Mouse (Mus musculus) thymus, postnatal 36 days (tissue): Measurements from ENCODE around the gene Capn10.
A peak's percentile ranks its signal among the peaks of the same experiment; 100 is the strongest.
"Not testable (repeated sequence)": the region's sequence is repeated elsewhere in the genome, so short reads cannot be mapped to it uniquely, and the experiment has no call there.

Experiments used
- DNase-seq, 2 experiments: peaks; one replicate each; pipeline ENCODE4 v3.0.0; 2022; ENCODE audit warnings: mixed read lengths in 2 of 2

Gene Capn10

DNA sequence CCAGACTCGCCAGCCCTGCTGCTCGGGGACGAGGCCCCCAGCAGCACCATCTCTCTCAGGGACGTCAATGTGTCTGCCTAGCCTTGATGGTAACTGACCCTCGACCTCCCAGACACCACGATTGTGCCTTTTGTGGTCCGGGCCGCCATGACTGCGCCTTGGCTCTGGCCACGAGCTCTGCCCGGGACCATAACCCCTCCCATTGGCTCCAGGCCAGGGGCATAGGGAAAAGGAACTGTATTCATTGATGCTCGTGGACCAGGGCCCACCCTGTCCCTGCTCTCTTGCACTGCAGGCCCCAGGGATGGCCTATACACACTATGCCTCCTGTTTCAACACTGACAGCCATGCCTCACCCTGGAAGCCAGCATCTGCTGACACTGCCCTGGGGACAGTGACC lies 14.4 kb upstream of the Capn10 start:
- DNase-seq: no peak

DNA sequence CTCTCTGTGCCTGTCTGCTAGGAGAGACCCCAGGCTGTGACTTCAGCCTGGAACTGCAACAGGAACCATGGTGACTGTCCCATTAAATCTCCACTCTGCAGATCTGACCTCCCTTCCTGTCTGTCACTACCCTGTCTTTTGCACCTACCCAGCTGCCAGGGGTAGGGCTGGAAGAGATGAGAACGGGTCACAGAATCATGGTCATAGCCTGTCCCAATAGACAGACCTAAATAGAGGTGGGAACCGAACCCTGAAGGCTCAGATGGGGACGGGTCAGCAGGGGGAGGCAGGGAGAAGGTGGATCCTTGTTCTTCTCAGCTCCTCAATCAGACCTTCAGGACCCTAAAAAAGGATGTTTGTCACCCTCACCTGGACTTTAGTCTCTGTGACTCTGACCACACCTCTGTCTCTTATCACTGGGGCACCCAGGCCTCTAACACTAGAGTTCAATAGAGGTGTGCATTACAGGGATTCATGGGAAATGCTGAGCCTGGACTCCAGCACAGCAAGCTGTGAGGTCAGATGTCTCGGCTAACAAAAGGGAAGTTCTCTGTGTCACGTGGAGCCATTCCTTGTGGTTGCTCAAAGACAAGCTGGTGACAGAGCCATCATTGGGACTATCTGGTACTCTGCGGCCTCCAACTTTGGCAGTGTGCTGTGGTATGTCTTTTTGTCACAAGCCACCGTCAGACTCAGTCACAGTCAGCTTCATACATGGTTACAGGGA lies 13.5 kb upstream of the Capn10 start:
- no peak for DNase-seq

DNA sequence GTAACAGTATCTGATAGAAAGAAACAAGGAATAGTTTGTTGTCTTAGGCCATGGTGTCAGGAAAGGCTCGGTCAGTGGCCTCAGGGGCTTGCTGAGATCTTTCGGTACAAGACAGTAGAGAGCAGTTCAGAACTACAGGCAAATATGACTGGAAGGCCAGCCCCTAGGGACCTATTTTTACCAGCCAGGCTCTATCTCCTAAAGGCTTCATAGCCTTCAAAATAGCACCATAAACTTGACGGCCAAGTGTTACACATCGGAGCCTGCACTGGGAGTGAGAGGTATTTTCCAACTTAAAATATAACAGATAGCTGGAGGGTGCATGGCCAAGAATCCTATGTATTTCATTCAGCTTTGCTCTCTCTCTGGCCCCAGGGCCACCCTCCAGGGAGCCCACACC lies 12.7 kb upstream of the Capn10 start:
- DNase-seq: no peak

DNA sequence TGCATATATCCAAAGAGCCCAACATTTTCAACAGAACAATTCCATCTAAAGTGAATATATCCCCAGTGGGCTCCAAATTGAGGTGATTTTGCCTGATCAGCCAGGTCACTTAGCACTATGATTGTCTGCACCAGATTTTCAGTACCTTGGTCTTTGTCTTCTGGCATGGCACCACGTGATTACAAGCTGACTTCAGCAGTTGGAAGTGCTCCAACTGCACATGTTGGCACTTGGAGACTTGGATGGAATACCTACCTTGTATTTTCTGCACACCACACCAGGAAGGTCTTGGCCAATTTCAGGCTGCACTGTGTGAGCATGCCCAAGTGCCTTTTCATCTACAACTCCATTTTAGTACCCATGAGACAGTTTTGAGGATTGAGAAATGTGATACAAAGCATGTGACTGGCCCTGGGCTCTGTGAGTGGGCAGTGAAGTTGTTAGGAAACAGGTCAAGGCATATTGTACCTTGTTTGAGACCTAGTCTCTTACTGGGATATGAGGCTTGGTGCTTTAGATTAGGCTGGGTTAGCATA lies 3.9 kb upstream of the Capn10 start:
- DNase-seq: no peak

DNA sequence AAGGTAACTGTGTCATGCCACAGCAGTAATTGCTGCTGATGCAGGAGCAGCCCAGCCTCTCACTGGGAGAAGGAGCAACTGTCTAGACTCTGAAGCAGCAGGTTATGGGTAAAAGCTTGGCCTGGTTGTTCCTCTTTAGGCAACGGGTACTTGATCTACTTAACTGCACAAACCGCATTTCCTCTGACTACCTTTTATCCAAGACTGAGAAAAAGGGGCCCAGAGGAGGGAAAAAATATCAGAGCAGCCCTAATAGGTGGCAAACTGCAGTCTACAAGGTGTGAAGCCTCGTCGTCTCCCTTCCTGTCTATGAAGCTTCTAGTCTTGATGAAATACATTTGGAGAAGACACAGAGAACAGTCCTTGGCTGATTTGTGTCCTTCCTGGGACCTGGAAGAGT lies 565 bp upstream of the Capn10 start:
- no peak for DNase-seq

DNA sequence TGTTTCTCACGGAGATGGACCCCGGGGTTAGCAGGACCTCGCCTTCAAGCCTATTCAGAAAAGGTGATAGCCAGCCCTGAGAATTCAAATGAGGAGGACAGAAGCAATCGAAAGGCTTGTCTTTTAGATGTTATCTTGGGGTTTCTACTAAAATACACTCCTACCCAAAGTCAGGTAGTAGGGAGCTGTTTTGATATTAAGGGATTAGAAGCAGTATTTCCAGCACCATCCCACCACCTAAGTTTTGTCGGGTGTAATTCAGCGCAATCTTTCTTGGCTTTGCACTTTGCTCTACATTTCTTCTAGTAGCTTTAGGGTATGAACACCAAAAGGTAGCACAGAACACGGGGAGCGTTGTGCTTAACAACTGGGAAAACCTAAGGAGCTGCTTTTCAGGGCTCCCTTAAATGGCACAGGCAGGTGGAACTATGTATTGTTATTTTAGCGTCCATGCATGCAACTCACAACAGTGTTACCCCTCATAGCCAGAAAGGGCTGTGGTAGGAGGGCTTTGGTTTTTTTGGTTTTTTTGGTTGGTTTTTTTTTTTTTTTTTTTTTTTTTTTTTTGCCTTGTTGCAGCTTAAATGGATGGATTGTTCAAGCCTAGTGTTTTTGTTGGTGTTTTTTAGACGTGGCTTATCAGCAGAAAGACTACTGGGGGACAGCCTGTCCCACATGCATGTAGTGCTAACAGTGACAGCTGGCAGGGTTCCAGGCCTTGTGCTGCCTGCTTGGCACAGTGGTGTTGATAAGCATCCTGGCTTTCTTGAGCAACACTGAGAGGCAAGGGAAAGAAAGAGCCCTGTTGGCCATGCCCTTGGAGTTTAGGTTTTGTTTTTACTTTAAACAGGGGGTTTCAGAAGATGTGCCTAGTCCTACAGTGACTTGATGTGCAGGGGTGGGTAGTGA lies 1.1 kb downstream of the Capn10 start:
- DNase-seq: no peak

DNA sequence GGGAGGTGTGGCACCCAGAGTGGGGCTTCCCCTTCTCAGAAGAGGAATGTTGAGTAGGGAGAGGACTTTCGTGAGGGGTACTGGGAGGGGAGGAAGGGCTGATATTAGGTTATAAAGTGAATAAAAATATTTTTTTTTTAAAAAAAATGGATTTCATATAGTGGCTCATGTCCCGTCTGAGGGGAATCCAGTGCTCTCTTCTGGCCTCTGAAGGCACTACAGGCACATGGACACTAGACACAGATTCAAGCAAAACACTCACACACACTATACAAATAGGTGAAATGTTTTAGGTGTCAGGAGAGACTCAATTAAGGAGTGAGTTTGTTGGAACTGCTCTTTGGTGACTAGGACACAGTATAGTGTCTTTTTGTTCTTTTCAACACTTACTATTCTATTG lies 1.8 kb downstream of the Capn10 start:
- no peak for DNase-seq

DNA sequence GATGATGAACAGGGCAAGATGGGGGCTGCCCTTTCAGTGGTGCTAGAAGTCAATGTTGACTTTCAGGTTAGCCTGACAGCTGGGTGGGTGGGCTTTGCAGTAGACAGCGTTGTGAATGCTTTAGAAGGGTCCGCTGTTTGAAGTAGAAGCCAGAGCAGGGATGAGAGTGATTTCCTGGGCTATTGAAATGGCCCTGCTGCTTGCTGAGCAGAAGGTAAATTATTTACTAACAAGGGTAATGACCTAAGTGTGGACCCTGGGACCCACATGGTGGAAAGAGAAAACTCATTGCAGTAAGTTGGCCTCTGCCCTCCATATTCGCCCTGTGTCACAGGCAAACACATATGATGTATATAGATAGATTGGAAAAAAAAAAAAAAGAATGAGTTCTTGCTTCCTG lies 2.3 kb downstream of the Capn10 start:
- DNase-seq: no peak

DNA sequence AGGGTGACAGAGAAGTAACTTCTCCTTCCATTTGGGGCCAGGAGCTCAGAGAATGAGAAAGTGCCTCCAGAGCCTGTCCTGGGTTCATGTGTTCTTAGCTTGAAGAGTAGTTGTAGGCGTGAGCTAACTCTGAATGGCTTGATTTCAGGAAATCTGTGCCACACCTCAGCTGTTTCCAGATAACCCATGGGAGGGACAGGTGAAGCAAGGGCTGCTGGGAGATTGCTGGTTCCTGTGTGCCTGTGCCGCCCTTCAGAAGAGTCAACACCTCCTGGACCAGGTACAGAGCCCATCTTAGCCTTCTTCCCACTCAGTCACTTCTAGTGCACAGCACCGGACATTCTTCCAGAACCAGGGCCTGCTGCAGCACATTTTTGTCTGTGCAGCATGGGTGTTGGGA lies 3.6 kb downstream of the Capn10 start:
- DNase-seq: no peak

DNA sequence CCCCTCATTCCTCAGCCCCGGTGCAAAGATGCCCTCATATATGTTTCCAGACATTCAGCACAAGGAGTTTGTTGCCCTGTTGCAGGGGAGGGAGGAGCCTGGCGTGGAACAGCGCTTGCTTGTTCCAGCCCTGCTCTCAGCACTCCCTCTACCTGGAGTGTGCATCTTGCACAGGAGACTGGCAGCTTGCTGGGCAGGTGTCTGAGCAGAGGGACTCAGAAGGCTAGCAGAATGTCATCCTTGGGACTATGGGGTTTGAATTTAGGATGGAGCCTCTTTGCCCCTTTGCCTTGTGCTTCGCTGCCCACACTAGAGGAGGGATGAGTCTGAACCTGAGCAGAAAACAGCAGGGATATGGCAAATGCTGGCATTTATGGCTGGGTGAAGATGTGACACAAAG lies 5.6 kb downstream of the Capn10 start:
- no peak for DNase-seq

DNA sequence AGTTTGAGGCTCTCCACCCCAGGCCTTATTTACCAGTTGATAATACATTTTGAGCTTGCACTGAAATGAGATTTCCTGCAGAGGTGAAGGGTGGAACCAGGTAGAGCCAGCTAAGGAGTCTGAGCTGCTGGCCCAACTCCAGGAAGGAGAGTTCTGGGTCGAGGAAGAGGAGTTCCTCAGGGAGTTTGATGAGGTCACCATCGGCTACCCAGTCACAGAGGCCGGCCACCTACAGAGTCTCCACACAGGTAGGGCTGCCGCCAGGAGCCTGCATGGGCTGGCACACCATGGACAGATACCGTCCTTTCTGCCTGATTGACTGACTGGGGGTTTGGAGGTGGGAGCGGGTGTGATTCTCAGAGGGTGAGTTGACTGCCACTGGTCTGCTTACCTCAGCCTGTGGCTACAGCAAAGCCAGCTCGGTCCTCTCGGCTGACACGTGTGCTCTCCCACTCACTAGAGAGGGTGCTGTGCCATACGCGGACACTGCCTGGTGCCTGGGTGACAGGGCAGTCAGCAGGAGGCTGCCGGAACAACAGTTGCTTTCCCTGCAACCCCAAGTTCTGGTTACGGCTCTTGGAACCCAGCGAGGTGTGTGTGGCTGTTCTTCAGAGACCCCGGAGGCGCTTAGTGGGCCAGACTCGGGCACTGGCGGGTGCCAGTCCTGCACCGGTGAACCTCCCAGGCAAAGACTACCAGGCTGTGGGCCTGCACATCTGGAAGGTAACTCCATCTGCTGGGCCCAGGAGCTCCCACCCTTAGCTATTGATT lies 9.2 kb downstream of the Capn10 start:
- no peak for DNase-seq

DNA sequence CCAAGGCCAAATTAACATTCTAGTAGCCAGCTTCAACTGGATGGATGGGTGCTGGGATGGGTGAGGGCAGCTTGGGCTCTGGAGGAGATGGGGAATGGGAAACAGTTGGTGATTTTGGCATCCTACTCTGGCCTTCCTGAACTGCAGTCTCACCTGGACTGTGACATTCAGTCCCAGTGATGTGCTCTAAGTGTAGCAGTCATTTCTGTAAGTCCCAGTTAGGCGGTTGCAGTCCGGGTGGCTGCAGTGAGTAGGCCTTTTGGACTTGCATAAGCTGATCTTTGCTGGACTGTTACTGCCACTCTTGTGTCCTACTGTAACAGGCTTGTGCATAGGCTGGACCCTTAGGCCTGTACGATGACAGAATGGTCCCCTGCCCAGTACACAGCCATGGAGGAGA lies 13.8 kb downstream of the Capn10 start:
- no peak for DNase-seq

DNA sequence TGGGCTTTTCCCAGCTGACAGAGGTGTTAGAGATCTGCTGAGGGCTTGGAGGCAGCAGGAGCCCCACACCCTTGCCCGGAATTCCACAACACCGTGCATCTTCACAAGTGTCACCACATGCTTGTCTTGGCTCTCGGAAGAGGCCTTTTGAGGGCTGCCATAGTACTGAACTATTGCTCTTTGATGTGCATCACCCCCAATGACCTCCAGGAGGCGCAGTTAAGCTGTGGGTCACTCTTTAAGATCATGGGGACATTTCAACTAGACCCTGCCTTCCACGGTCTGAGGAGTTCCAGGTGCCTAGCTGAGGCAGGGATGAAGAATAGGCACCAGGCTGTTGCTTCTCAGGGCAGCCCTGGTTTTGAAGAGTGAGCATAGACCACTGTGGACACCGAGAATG lies 15.2 kb downstream of the Capn10 start:
- DNase-seq: peak in 1 of 2 experiments; percentile 15

DNA sequence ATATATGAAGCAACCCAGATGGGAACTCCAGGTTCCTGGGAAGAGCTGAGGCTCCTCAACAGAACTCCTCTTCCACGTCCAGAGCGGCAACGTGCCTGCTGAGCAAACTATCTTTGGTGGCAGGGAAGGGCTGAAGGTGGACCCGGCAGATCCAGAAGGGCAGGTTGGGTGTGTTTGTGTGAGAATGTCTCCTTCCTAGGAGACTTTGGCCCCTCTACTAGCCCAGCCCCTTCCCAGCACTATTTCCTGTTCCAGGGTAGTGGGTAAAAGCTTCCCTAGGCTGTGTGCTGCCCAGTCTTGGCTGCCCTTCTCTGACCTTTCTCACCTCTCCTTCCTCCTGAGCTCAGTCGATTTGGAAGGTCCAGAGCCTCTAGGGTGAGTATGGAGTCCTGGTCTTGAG lies 16.4 kb downstream of the Capn10 start, which contains the start of gene Gpr35:
Gene Gpr35 (plus strand): TSS at position 259 of the 400 bp plus-strand sequence.
- no peak for DNase-seq

DNA sequence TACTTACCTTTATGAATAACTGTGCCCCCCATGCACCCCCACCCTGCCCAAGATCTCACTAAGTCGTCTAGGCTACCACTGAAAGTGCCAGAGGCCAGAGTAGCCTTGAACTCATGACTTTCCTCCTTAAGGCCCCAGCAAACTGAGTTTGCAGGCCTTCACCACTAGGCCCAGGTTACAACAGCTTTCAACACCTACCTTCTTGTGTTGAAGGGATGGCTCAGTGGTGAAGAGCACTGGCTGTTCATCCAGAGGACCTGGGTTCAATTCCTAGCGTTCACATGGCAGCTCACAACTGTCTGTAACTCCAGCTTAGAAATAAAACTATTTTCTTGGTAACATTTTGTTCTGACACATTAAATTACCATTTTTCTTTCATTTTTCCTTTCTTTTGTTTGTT lies 19.5 kb downstream of the Capn10 start:
- no peak for DNase-seq

DNA sequence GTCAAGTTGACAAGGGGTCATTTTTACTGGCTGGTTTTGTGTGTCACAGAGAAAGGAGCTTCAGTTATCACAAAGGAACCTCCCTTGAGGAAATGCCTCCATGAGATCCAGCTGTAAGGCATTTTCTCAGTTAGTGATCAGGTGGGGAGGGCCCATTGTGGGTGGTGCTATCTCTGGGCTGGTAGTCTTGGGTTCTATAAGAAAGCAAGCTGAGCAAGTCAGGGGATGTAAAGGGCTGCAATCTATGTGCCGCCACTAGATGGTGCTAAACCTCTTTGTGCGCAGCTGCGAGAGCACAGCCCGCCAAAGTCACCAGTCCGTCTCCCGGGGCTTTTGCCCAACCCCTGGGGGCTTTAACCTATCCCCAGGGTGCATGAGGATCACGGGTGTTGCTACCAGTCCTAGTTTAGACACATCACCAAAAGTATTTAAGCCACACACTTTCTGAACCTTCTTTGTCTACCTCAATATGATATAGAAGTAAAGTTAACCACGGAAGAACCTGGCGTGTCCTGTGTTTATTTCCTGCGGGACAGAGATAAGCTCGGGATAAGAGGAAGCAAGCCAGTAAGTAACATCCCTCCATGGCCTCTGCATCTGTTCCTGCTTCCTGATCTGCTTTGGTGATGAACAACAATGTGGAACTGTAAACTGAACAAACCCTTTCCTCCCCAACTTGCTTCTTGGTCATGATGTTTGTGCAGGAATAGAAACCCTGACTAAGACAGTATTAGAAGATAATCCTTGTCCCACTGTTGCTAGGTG lies 22.6 kb downstream of the Capn10 start:
- peak; percentile 64 to 69 for DNase-seq

DNA sequence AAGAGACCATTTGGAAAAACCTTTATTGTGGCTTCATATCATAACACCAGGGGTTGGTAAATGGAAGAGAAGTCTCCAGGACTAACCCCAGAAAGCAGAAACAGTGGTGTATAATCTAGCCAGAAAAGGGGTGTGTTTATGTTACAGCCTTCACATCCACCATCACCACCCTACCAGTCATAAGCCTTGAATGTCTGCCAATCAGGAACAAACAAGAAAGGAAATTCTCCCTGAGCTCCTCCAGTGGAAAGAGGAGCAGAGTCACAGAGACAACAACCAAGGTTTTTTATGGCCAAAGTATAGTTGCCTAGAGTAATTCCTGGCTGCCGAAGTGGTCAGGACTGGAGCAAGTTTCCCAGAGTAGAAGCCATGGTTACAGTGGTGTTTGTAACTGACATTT lies 24.8 kb downstream of the Capn10 start:
- DNase-seq: no peak

DNA sequence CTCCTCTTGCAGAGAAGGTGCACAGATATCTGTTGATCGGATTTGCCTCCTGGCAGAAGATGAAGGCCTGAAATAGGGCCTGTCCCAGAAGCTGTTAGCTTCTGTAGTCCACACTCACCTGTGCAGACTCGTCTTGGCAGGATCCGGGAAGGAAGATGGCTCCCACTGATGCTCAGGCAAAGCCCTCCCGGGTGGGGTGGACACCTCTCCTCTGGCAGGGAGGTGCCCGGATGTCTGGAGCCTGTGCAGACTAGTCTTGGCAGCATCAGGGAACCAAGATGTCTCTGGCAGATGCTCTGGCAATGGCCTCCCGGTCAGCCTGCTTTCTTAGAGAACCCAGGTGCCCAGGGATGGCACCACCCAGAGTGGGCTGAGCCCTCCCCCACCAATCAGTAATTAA lies 36.6 kb downstream of the Capn10 start:
- not testable (repeated sequence) for DNase-seq

DNA sequence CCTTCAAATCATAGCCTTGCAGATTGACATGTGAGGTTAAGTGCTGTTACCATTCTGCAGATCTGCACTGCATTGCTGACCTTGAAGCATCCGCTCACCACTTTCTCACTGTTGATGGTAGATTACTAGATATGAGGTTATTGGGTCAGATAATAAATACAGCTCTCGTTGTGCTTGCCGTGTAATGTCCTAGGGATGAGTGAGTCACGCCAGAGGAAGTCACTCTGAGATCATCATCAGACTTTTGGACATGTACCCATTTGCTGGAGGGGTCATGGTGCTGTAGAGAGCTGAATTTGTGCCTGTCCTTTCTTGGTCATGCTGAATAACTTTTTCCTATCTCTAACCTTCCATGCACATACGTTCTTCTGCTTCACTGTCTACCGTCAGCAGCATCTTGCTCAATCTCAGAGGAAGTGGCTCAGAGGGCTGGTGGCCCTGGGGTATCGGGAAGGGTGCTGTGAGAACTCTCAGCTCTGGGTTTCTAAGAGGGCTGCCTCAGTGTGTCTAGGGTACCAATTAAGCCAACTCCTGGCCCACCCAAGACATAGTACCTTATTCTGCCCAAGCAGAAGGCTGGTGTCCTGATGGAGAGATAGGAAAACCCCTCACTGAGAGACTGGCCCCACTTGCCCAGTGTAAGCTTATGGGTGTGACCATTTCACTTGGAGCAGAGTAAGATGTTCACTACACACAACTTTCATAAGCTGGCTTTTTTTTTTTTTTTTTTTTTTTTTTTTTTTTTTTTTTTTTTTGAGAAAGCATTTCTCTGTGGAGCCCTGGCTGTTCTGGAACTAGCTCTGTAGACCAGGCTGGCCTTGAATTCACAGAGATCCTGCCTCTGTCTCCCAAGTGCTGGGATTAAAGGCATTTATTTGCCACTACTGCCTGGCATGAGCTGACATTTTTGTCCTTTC lies 38.0 kb downstream of the Capn10 start:
- no peak for DNase-seq

DNA sequence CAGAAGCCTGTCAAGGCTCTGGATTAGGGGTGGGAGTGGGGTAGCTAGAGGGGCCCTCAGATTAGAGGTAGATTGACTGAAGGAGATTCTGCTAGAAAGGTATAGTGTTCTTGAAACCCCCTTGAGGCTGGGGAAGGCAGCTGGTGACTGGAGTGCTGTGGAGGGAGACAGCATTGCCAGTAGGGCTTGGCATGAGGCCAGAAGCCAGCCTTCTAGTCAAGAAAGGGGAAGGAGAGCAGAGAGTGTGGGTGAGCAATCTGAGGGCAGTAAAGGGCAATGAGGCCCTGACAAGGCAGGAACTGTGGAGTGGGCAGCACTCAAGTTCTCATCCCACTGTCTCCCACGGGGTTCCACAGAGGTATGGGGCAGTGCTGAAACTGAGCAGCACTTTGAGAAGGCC lies 38.7 kb downstream of the Capn10 start:
- DNase-seq: no peak

DNA sequence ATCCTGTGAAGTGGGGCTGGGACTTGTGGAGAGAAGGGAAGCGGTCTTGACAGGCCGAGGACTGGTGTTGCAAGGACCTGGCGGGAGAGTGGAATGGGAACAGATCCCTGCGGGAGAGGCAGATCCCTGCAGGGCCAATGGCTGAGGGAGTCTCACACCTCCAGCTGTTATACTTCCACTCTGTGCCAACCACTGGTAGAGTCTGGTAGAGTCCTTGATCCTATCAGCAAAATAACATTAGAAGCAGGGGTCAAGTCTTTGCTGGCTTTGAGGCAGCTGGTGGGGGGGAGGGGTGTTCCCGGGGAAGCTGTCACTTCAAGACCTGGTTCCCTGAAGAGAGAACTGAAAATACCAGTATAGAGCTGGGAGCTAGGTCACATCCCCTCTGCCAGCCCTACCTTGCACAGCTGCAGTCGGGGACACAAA lies 42.0 kb downstream of the Capn10 start:
- no peak for DNase-seq
